Mouse (Mus musculus) bone marrow macrophage, adult 2 months (primary cell): ENCODE measurements around the gene Slc25a10. TPM values are rescaled to one million over a fixed set of nuclear protein-coding genes. Genes with fewer than 3 reads are reported as not detected.

Experiments
- H3K27ac ChIP-seq: 2 replicates; pipeline ENCODE4 v1.5.1; 2012; ENCODE audit warnings: low read depth, low read length; ENCODE audit not compliant: insufficient read depth
- H3K4me1 ChIP-seq: 2 replicates; pipeline ENCODE4 v1.6.1; 2012; ENCODE audit warnings: low read length; ENCODE audit not compliant: control insufficient read depth, insufficient read depth
- H3K4me3 ChIP-seq: 2 replicates; pipeline ENCODE4 v1.5.1; 2012; ENCODE audit warnings: mild to moderate bottlenecking, low read length, moderate library complexity; ENCODE audit not compliant: insufficient read depth
- CTCF ChIP-seq: IDR thresholded peaks from 2 replicates; pipeline ENCODE4 v1.5.1; 2012; ENCODE audit warnings: low read depth, mild to moderate bottlenecking, low read length, moderate library complexity
- POLR2A ChIP-seq: IDR thresholded peaks from 2 replicates; pipeline ENCODE4 v1.6.1; 2012; ENCODE audit warnings: mild to moderate bottlenecking, low read depth, low read length, borderline replicate concordance
- polyA plus RNA-seq: library from polyadenylated mRNA; stranded (reverse); fragments of >200 nt; gene quantifications from 2 replicates; pipeline ENCODE4 v1.2.4, GENCODE M21; 2012; ENCODE audit not compliant: missing spikeins, insufficient read depth, insufficient read length

The Slc25a10 gene
- polyA plus RNA-seq, 1 experiment = 62.9 TPM

GRCm38 (mm10) chr11:120457370-120457769 lies 34.3 kb upstream of the Slc25a10 start:
- peak overlapping the region; percentile 78 for H3K4me3 ChIP-seq
- H3K4me1 ChIP-seq = peaks cover 17% of the 10 kb centered on the region
- H3K27ac ChIP-seq = peak overlapping the region; percentile 89
- TF ChIP-seq CTCF (no peak), POLR2A (no peak)

- Histone ChIP-seq H3K27ac (peak within 1 kb of the TSS; percentile 89), H3K4me3 (peak within 1 kb of the TSS; percentile 78), H3K4me1 (peaks cover 15% of the 10 kb centered on the region)
- no peak for TF ChIP-seq CTCF
- TF ChIP-seq POLR2A = no peak
These were observed 33.6 kb upstream of the Slc25a10 start, which contains the start of the genes Oxld1 and Ccdc137 for GRCm38 (mm10) chr11:120457772-120458751. Gene Oxld1, minus strand, starts transcription at chr11:120458068. Gene Ccdc137, plus strand, starts transcription at chr11:120458115.

- TF ChIP-seq POLR2A (no peak), CTCF (no peak)
- no peak overlapping the region for H3K27ac ChIP-seq
- peak overlapping the region; percentile 78 for H3K4me3 ChIP-seq
- H3K4me1 ChIP-seq = peaks cover 9% of the 10 kb centered on the region
These were observed 32.6 kb upstream of the Slc25a10 start for GRCm38 (mm10) chr11:120458847-120459597.

GRCm38 (mm10) chr11:120463536-120463935 lies 28.1 kb upstream of the Slc25a10 start:
- TF ChIP-seq POLR2A = no peak
- no peak for TF ChIP-seq CTCF
- H3K27ac ChIP-seq = no peak overlapping the region
- H3K4me1 ChIP-seq = peaks cover 14% of the 10 kb centered on the region
- no peak overlapping the region for H3K4me3 ChIP-seq

GRCm38 (mm10) chr11:120464365-120464764 lies 27.3 kb upstream of the Slc25a10 start:
- peaks cover 18% of the 10 kb centered on the region for H3K4me1 ChIP-seq
- H3K4me3 ChIP-seq = no peak overlapping the region
- no peak overlapping the region for H3K27ac ChIP-seq
- TF ChIP-seq POLR2A (no peak), CTCF (no peak)

GRCm38 (mm10) chr11:120465521-120465920 lies 26.1 kb upstream of the Slc25a10 start:
- no peak for TF ChIP-seq POLR2A
- TF ChIP-seq CTCF = no peak
- no peak overlapping the region for H3K4me3 ChIP-seq
- peaks cover 18% of the 10 kb centered on the region for H3K4me1 ChIP-seq
- H3K27ac ChIP-seq = no peak overlapping the region

- peak within 1 kb of the TSS; percentile 18; the same call in 1 of the 2 replicates for H3K27ac ChIP-seq
- peaks cover 18% of the 10 kb centered on the region for H3K4me1 ChIP-seq
- TF ChIP-seq CTCF (no peak), POLR2A (no peak; the same call in 1 of the 2 replicates)
- peak within 1 kb of the TSS; percentile 91 for H3K4me3 ChIP-seq
These were observed 24.4 kb upstream of the Slc25a10 start, which contains the start of gene Arl16 for GRCm38 (mm10) chr11:120467051-120467735. Gene Arl16, minus strand, starts transcription at chr11:120467607.

GRCm38 (mm10) chr11:120467736-120468092 lies 23.9 kb upstream of the Slc25a10 start:
- H3K27ac ChIP-seq = peak overlapping the region; percentile 18; the same call in 1 of the 2 replicates
- TF ChIP-seq POLR2A (no peak), CTCF (no peak)

GRCm38 (mm10) chr11:120472052-120472451 lies 19.6 kb upstream of the Slc25a10 start:
- H3K27ac ChIP-seq = no peak overlapping the region
- H3K4me1 ChIP-seq = peaks cover 6% of the 10 kb centered on the region; the same call in 1 of the 2 replicates
- TF ChIP-seq CTCF (no peak), POLR2A (no peak)
- no peak overlapping the region for H3K4me3 ChIP-seq

More at GRCm38 (mm10) chr11:120467736-120468092, 23.9 kb upstream of the Slc25a10 start:
- Histone ChIP-seq H3K4me3 (peak overlapping the region; percentile 66), H3K4me1 (peaks cover 18% of the 10 kb centered on the region)
